Mouse (Mus musculus) CH12.LX (cell line): ENCODE data around the gene Bmp6. TPM values are rescaled to one million over a fixed set of nuclear protein-coding genes. Genes with fewer than 3 reads are reported as not detected.
A peak's percentile ranks its signal among the peaks of the same experiment; 100 is the strongest.

ENCODE experiments used
- DNase-seq: peaks from one replicate; pipeline ENCODE4 v3.0.0-alpha.2; 2013; ENCODE audit errors: extremely low read depth
- H3K27ac ChIP-seq: 2 replicates; pipeline ENCODE4 v1.5.1; 2012; ENCODE audit warnings: low read depth, mild to moderate bottlenecking, control low read depth, moderate library complexity; ENCODE audit not compliant: insufficient read depth
- H3K27me3 ChIP-seq: replicated peaks from 2 replicates; pipeline ENCODE3; 2012; ENCODE audit warnings: inconsistent platforms
- H3K36me3 ChIP-seq, 2 experiments: replicated peaks in 1 of 2; 2 replicates each; pipeline versions ENCODE3 to v1.6.1; 2012; ENCODE audit warnings: inconsistent platforms in 1 of 2, low read length in 1 of 2, mild to moderate bottlenecking in 1 of 2, mixed read lengths in 1 of 2, moderate library complexity in 1 of 2; ENCODE audit not compliant: control insufficient read depth in 1 of 2, insufficient read depth in 1 of 2
- H3K4me1 ChIP-seq, 2 experiments: 2 replicates each; pipeline ENCODE4 v1.6.1; 2012; ENCODE audit warnings: inconsistent platforms in 1 of 2, moderate library complexity in 1 of 2; ENCODE audit not compliant: insufficient read depth in 2 of 2, control insufficient read depth in 1 of 2
- H3K4me2 ChIP-seq: 2 replicates; pipeline ENCODE4 v1.6.1; 2012; ENCODE audit warnings: low read depth, mild to moderate bottlenecking, control low read depth; ENCODE audit not compliant: poor library complexity, insufficient read depth, severe bottlenecking
- H3K4me3 ChIP-seq, 3 experiments: fragments of 150-350 bp in 1 of 3; sonication (generic) in 1 of 3; replicated peaks in 1 of 3; 2 replicates each; pipeline versions ENCODE3 to v1.5.1; 2011 to 2012; ENCODE audit warnings: low read depth in 2 of 3, low read length in 2 of 3, mild to moderate bottlenecking in 2 of 3, moderate library complexity in 2 of 3, control low read depth in 1 of 3, improper control_type of control experiment in 1 of 3, inconsistent platforms in 1 of 3, mixed read lengths in 1 of 3; ENCODE audit not compliant: poor library complexity in 1 of 3
- H3K79me2 ChIP-seq: replicated peaks from 2 replicates; pipeline ENCODE4 v1.6.1; 2012; ENCODE audit warnings: mild to moderate bottlenecking, moderate library complexity; ENCODE audit not compliant: control insufficient read depth, poor library complexity, insufficient read depth, severe bottlenecking; ENCODE audit errors: extremely low read depth
- H3K9ac ChIP-seq: 2 replicates; pipeline ENCODE4 v1.6.1; 2012; ENCODE audit warnings: low read depth, mild to moderate bottlenecking, control low read depth, moderate library complexity; ENCODE audit not compliant: insufficient read depth
- H3K9me3 ChIP-seq: replicated peaks from 2 replicates; pipeline ENCODE3; 2012; ENCODE audit warnings: low read length, inconsistent platforms, mixed read lengths
- BHLHE40 ChIP-seq: IDR thresholded peaks from 2 replicates; pipeline ENCODE4 v1.6.1; 2011; ENCODE audit warnings: mild to moderate bottlenecking, low read depth, low read length, improper control_type of control experiment
- CHD1 ChIP-seq: IDR thresholded peaks from 2 replicates; pipeline ENCODE4 v1.6.1; 2012; ENCODE audit warnings: low read depth, low read length, improper control_type of control experiment, inconsistent platforms
- CHD2 ChIP-seq: IDR thresholded peaks from 2 replicates; pipeline ENCODE4 v1.6.1; 2011; ENCODE audit warnings: low read length, improper control_type of control experiment
- CTCF ChIP-seq, 2 experiments: IDR thresholded peaks in 1 of 2; conservative IDR thresholded peaks in 1 of 2; 2 replicates each; pipeline ENCODE4 v1.5.1; 2011 to 2012; ENCODE audit warnings: low read depth in 2 of 2, low read length in 2 of 2, improper control_type of control experiment in 1 of 2, inconsistent platforms in 1 of 2, mild to moderate bottlenecking in 1 of 2, moderate library complexity in 1 of 2
- E2F4 ChIP-seq: IDR thresholded peaks from 2 replicates; pipeline ENCODE4 v1.6.1; 2011; ENCODE audit warnings: low read depth, low read length, improper control_type of control experiment; ENCODE audit not compliant: insufficient replicate concordance
- ELF1 ChIP-seq: IDR thresholded peaks from 2 replicates; pipeline ENCODE4 v1.6.1; 2014; ENCODE audit warnings: low read depth, mild to moderate bottlenecking, inconsistent platforms, low read length, improper control_type of control experiment
- EP300 ChIP-seq: IDR thresholded peaks from 2 replicates; pipeline ENCODE4 v1.6.1; 2011; ENCODE audit warnings: low read length, improper control_type of control experiment
- ETS1 ChIP-seq: conservative IDR thresholded peaks from 2 replicates; pipeline ENCODE4 v1.6.1; 2012; ENCODE audit warnings: low read depth, mild to moderate bottlenecking, inconsistent platforms, low read length, improper control_type of control experiment, moderate library complexity
- GABPA ChIP-seq: IDR thresholded peaks from 2 replicates; pipeline ENCODE4 v1.6.1; 2012; ENCODE audit warnings: low read depth, low read length, improper control_type of control experiment, inconsistent platforms; ENCODE audit not compliant: insufficient replicate concordance
- HCFC1 ChIP-seq: IDR thresholded peaks from 2 replicates; pipeline ENCODE4 v1.6.1; 2012; ENCODE audit warnings: low read depth, mild to moderate bottlenecking, inconsistent platforms, low read length, improper control_type of control experiment
- IRF4 ChIP-seq: IDR thresholded peaks from 2 replicates; pipeline ENCODE4 v1.6.1; 2014; ENCODE audit warnings: low read depth, mild to moderate bottlenecking, inconsistent platforms, low read length, improper control_type of control experiment
- JUN ChIP-seq: IDR thresholded peaks from 2 replicates; pipeline ENCODE4 v1.6.1; 2011; ENCODE audit warnings: low read depth, mild to moderate bottlenecking, low read length, improper control_type of control experiment, moderate library complexity; ENCODE audit not compliant: insufficient read depth
- JUND ChIP-seq: conservative IDR thresholded peaks from 2 replicates; pipeline ENCODE4 v1.6.1; 2011; ENCODE audit warnings: low read depth, low read length, improper control_type of control experiment
- KAT2A ChIP-seq: IDR thresholded peaks from 2 replicates; pipeline ENCODE4 v1.6.1; 2012; ENCODE audit warnings: low read length, improper control_type of control experiment, inconsistent platforms; ENCODE audit not compliant: insufficient replicate concordance
- MAFK ChIP-seq: IDR thresholded peaks from 2 replicates; pipeline ENCODE4 v1.6.1; 2011; ENCODE audit warnings: low read length, improper control_type of control experiment; ENCODE audit not compliant: insufficient replicate concordance
- MAX ChIP-seq: IDR thresholded peaks from 2 replicates; pipeline ENCODE4 v1.6.1; 2011; ENCODE audit warnings: low read length, improper control_type of control experiment
- MAZ ChIP-seq: IDR thresholded peaks from 2 replicates; pipeline ENCODE4 v1.6.1; 2012; ENCODE audit warnings: low read depth, mild to moderate bottlenecking, inconsistent platforms, low read length, improper control_type of control experiment, moderate library complexity
- MEF2A ChIP-seq: IDR thresholded peaks from 2 replicates; pipeline ENCODE4 v1.6.1; 2014; ENCODE audit warnings: low read depth, mild to moderate bottlenecking, inconsistent platforms, low read length, improper control_type of control experiment, borderline replicate concordance
- MXI1 ChIP-seq: IDR thresholded peaks from 2 replicates; pipeline ENCODE4 v1.6.1; 2011; ENCODE audit warnings: mild to moderate bottlenecking, low read depth, low read length, improper control_type of control experiment
- MYC ChIP-seq: IDR thresholded peaks from 2 replicates; pipeline ENCODE4 v1.6.1; 2011; ENCODE audit warnings: low read depth, mild to moderate bottlenecking, improper control_type of control experiment, low read length
- NELFE ChIP-seq: IDR thresholded peaks from 2 replicates; pipeline ENCODE4 v1.6.1; 2011; ENCODE audit warnings: low read depth, low read length, improper control_type of control experiment
- NRF1 ChIP-seq: IDR thresholded peaks from 2 replicates; pipeline ENCODE4 v1.6.1; 2014; ENCODE audit warnings: low read depth, mild to moderate bottlenecking, inconsistent platforms, low read length, improper control_type of control experiment, moderate library complexity
- PAX5 ChIP-seq: IDR thresholded peaks from 2 replicates; pipeline ENCODE4 v1.6.1; 2012; ENCODE audit warnings: low read length, inconsistent platforms, mixed read lengths
- POLR2A ChIP-seq: IDR thresholded peaks from 2 replicates; pipeline ENCODE4 v1.6.1; 2011; ENCODE audit warnings: low read depth, mild to moderate bottlenecking, improper control_type of control experiment, low read length
- POLR2AphosphoS2 ChIP-seq: IDR thresholded peaks from 2 replicates; pipeline ENCODE4 v1.6.1; 2011; ENCODE audit warnings: low read depth, low read length, improper control_type of control experiment
- RAD21 ChIP-seq: IDR thresholded peaks from 2 replicates; pipeline ENCODE4 v1.6.1; 2011; ENCODE audit warnings: low read depth, mild to moderate bottlenecking, low read length, improper control_type of control experiment, moderate library complexity
- RCOR1 ChIP-seq: conservative IDR thresholded peaks from 2 replicates; pipeline ENCODE4 v1.6.1; 2012; ENCODE audit warnings: low read depth, mild to moderate bottlenecking, inconsistent platforms, low read length, improper control_type of control experiment
- SIN3A ChIP-seq: IDR thresholded peaks from 2 replicates; pipeline ENCODE4 v1.6.1; 2012; ENCODE audit warnings: low read length, improper control_type of control experiment, inconsistent platforms
- SMC3 ChIP-seq: IDR thresholded peaks from 2 replicates; pipeline ENCODE4 v1.6.1; 2011; ENCODE audit warnings: low read depth, low read length, improper control_type of control experiment
- TBP ChIP-seq: conservative IDR thresholded peaks from 2 replicates; pipeline ENCODE4 v1.6.1; 2011; ENCODE audit warnings: low read depth, low read length, improper control_type of control experiment
- TCF12 ChIP-seq: IDR thresholded peaks from 2 replicates; pipeline ENCODE4 v1.6.1; 2014; ENCODE audit warnings: low read depth, mild to moderate bottlenecking, inconsistent platforms, low read length, improper control_type of control experiment
- UBTF ChIP-seq: IDR thresholded peaks from 2 replicates; pipeline ENCODE4 v1.6.1; 2012; ENCODE audit warnings: low read depth, mild to moderate bottlenecking, inconsistent platforms, low read length, improper control_type of control experiment, moderate library complexity
- USF1 ChIP-seq: IDR thresholded peaks from 2 replicates; pipeline ENCODE4 v1.6.1; 2014; ENCODE audit warnings: low read depth, mild to moderate bottlenecking, inconsistent platforms, low read length, improper control_type of control experiment
- USF2 ChIP-seq: conservative IDR thresholded peaks from 2 replicates; pipeline ENCODE4 v1.6.1; 2011; ENCODE audit warnings: low read depth, low read length, improper control_type of control experiment
- ZC3H11A ChIP-seq: IDR thresholded peaks from 2 replicates; pipeline ENCODE4 v1.6.1; 2012; ENCODE audit warnings: low read depth, mild to moderate bottlenecking, inconsistent platforms, low read length, improper control_type of control experiment
- ZKSCAN1 ChIP-seq: IDR thresholded peaks from 2 replicates; pipeline ENCODE4 v1.6.1; 2012; ENCODE audit warnings: low read depth, inconsistent platforms, low read length, improper control_type of control experiment, borderline replicate concordance
- ZMIZ1 ChIP-seq: IDR thresholded peaks from 2 replicates; pipeline ENCODE4 v1.6.1; 2012; ENCODE audit warnings: low read depth, mild to moderate bottlenecking, inconsistent platforms, low read length, improper control_type of control experiment
- ZNF384 ChIP-seq: IDR thresholded peaks from 2 replicates; pipeline ENCODE4 v1.6.1; 2012; ENCODE audit warnings: low read depth, low read length, improper control_type of control experiment, inconsistent platforms
- dilution Hi-C: fragments of 300-500 bp; cut with MboI; formaldehyde crosslinking; loops from 2 replicates; pipeline ENCODE4 v1.14.3; 2020; ENCODE audit warnings: low sequenced_read_pairs; ENCODE audit not compliant: extremely low pct_unique_long_range_greater_than_20kb, extremely low pct_ligation_motif_present
- in situ Hi-C: fragments of 300-500 bp; cut with MboI; formaldehyde crosslinking; loops from 3 replicates; pipeline ENCODE4 v1.14.3; 2019; ENCODE audit warnings: low sequenced_read_pairs, low pct_ligation_motif_present, low pct_unique_long_range_greater_than_20kb, mixed read lengths
- polyA plus RNA-seq: library from polyadenylated mRNA; unstranded; fragments of >175 nt; gene quantifications from 2 replicates; pipeline ENCODE4 v1.2.1, GENCODE M21; 2012; ENCODE audit warnings: low read depth; ENCODE audit not compliant: insufficient read length
- total RNA-seq, 2 experiments: library from RNA; depleted of rRNA; stranded (reverse); fragments of 300-350 nt in 1 of 2; fragments of >200 nt in 1 of 2; gene quantifications; 2 replicates each; pipeline ENCODE4 v1.2.3; 2012 to 2014

The Bmp6 gene
- total and polyA plus RNA-seq, 3 experiments, result 0.16 to 3.5 (median 0.77) TPM

GRCm38 (mm10) chr13:38546754-38547153 lies 201.8 kb downstream of the Bmp6 start:
- Histone ChIP-seq H3K79me2 (no peaks in the 10 kb centered on the region), H3K27me3 (no peaks in the 10 kb centered on the region), H3K4me3 (no peak overlapping the region), H3K4me2 (peak overlapping the region; percentile 27; the same call in 1 of the 2 replicates), H3K9ac (peak overlapping the region; percentile 34; the same call in 1 of the 2 replicates), H3K36me3 (no peaks in the 10 kb centered on the region), H3K4me1 (peaks cover 15 to 50% of the 10 kb centered on the region in 2 experiments), H3K27ac (0 out of 2 replicates have a peak overlapping the region, but pooled peaks have one; percentile 39), H3K9me3 (peaks cover 2% of the 10 kb centered on the region)
- peak; percentile 71 for DNase-seq
- in situ Hi-C loops (no loop called here), dilution Hi-C loops (no loop called here)
- no peak for TF ChIP-seq UBTF
- TF ChIP-seq SMC3, result peak; percentile 39
- TF ChIP-seq RCOR1, result 0 out of 2 replicates have a peak, but pooled peaks have one; percentile 69
- no peak for TF ChIP-seq NRF1
- no peak for TF ChIP-seq E2F4
- TF ChIP-seq BHLHE40, result peak; percentile 85
- TF ChIP-seq CHD1, result no peak
- TF ChIP-seq MXI1, result no peak
- no peak for TF ChIP-seq ZKSCAN1
- TF ChIP-seq NELFE, result no peak
- TF ChIP-seq MYC, result peak; percentile 85
- TF ChIP-seq POLR2AphosphoS2, result no peak
- peak; percentile 75 for TF ChIP-seq ELF1
- TF ChIP-seq MAZ, result no peak
- TF ChIP-seq ZNF384, result no peak
- no peak for TF ChIP-seq GABPA
- no peak for TF ChIP-seq ZC3H11A
- peak; percentile 75 for TF ChIP-seq IRF4
- TF ChIP-seq USF1, result no peak
- TF ChIP-seq TBP, result no peak
- no peak for TF ChIP-seq ZMIZ1
- no peak for TF ChIP-seq MAFK
- TF ChIP-seq RAD21, result peak; percentile 57
- TF ChIP-seq MEF2A, result peak; percentile 79; the same call in 1 of the 2 replicates
- TF ChIP-seq JUN, result 0 out of 2 replicates have a peak, but pooled peaks have one; percentile 13
- TF ChIP-seq CHD2, result no peak
- no peak; the same call in 1 of the 2 replicates for TF ChIP-seq JUND
- TF ChIP-seq USF2, result no peak
- TF ChIP-seq HCFC1, result peak; percentile 63
- TF ChIP-seq PAX5, result no peak
- TF ChIP-seq SIN3A, result 0 out of 2 replicates have a peak, but pooled peaks have one; percentile 41
- peak in 1 of 2 experiments; percentile 51; a peak in 2 of 4 replicates for TF ChIP-seq CTCF (conservative IDR thresholded peaks at IDR 0.05 in 1 of 2, IDR thresholded peaks at IDR 0.05 in 1 of 2; ENCODE audit: low read depth in 2 of 2, low read length in 2 of 2)
- no peak for TF ChIP-seq MAX
- TF ChIP-seq EP300, result peak; percentile 90
- TF ChIP-seq ETS1, result peak; percentile 77
- TF ChIP-seq TCF12, result peak; percentile 95
- no peak for TF ChIP-seq KAT2A
- TF ChIP-seq POLR2A, result peak; percentile 55
